Mouse (Mus musculus) lung, postnatal 0 days (tissue): ENCODE data around the gene Tbx4. TPM values are rescaled to one million over a fixed set of nuclear protein-coding genes. Genes with fewer than 3 reads are reported as not detected.

Experiments
- ATAC-seq: fragments of 200-750 bp; cut with Nextera tagmentation; 2 replicates; pipeline ENCODE4 v1.8.0; 2017; ENCODE audit warnings: moderate library complexity
- DNase-seq: peaks from one replicate; pipeline ENCODE4 v3.0.0-alpha.2; 2016; ENCODE audit warnings: low spot score
- H3K27ac ChIP-seq: fragments of 300-500 bp; sonication (generic); 2 replicates; pipeline ENCODE4 v1.5.1; 2014; ENCODE audit warnings: antibody characterized with exemption, mild to moderate bottlenecking, low read length, mixed read lengths
- H3K27me3 ChIP-seq: fragments of 300-500 bp; sonication (generic); replicated peaks from 2 replicates; pipeline ENCODE4 v1.6.1; 2014; ENCODE audit warnings: low read length, mixed read lengths; ENCODE audit not compliant: insufficient read depth
- H3K36me3 ChIP-seq: fragments of 300-500 bp; sonication (generic); 2 replicates; pipeline ENCODE4 v1.6.1; 2014; ENCODE audit warnings: low read length, mixed read lengths; ENCODE audit not compliant: insufficient read depth
- H3K4me1 ChIP-seq: fragments of 300-500 bp; sonication (generic); 2 replicates; pipeline ENCODE4 v1.6.1; 2014; ENCODE audit warnings: antibody characterized with exemption, low read depth, low read length, mixed read lengths; ENCODE audit not compliant: insufficient read depth
- H3K4me2 ChIP-seq: fragments of 300-500 bp; sonication (generic); replicated peaks from 2 replicates; pipeline ENCODE4 v1.6.1; 2014; ENCODE audit warnings: low read depth, mild to moderate bottlenecking, low read length, moderate library complexity, mixed read lengths
- H3K4me3 ChIP-seq: fragments of 300-500 bp; sonication (generic); 2 replicates; pipeline ENCODE4 v1.5.1; 2014; ENCODE audit warnings: low read depth, low read length
- H3K9ac ChIP-seq: fragments of 300-500 bp; sonication (generic); replicated peaks from 2 replicates; pipeline ENCODE4 v1.6.1; 2014; ENCODE audit warnings: low read depth, mild to moderate bottlenecking
- H3K9me3 ChIP-seq: fragments of 300-500 bp; sonication (generic); 2 replicates; pipeline ENCODE4 v1.6.1; 2016; ENCODE audit warnings: low read length, mixed read lengths
- CTCF ChIP-seq: IDR thresholded peaks from 2 replicates; pipeline ENCODE4 v1.5.1; 2016; ENCODE audit warnings: antibody characterized with exemption, mild to moderate bottlenecking
- EP300 ChIP-seq: IDR thresholded peaks from 2 replicates; pipeline ENCODE4 v1.6.1; 2016; ENCODE audit warnings: antibody characterized with exemption, mild to moderate bottlenecking, control low read depth
- WGBS: fragments of 180-500 bp; shearing (Covaris S2); extraction: QIAGEN DNeasy Blood & Tissue Kit; methylation state at CpG from one replicate; pipeline ENCODE4 v1.1.7; 2014; 5-methylcytosine and 5-hydroxymethylcytosine counted together
- polyA plus RNA-seq: library from polyadenylated mRNA; unstranded; fragments of >200 nt; fragmentation: Nextera tagmentation; extraction: Ambion mirVana; gene quantifications from 2 replicates; pipeline ENCODE4 v1.2.1, GENCODE M21; 2015

Tbx4 gene
- polyA plus RNA-seq, 1 experiment from 2014 or later: 48.5 TPM

DNA sequence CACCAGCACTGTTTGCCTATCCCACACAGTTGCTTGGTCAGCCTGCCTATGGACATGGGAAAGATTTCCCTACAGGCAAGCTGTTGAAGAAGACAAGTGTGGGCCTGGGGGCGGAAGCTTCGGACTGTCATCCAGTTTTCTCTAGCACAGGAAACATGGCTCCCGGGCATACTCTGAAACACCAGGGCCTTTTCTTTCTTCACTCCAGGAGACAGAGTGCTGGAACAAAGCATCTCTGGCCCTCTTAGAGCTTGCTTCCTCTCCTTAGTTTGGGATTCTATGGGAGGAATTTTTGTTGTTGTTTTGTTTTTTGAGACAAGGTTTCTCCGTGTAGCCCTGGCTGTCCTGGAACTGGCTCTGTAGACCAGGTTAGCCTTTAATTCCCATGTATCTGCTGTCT, 1.7 kb upstream of the Tbx4 start:
- TF ChIP-seq CTCF: no peak
- TF ChIP-seq EP300: no peak
- Histone ChIP-seq H3K27me3 (peaks cover 22% of the 10 kb centered on the region; the same call in 1 of the 2 replicates), H3K4me2 (no peak overlapping the region), H3K4me3 (no peak overlapping the region), H3K4me1 (no peaks in the 10 kb centered on the region), H3K9me3 (no peaks in the 10 kb centered on the region), H3K9ac (no peak overlapping the region), H3K27ac (no peak overlapping the region), H3K36me3 (no peaks in the 10 kb centered on the region)
- WGBS: 55% methylated on average over 4 of the region's 4 CpGs
- no peak for DNase-seq
- ATAC-seq: no peak

DNA sequence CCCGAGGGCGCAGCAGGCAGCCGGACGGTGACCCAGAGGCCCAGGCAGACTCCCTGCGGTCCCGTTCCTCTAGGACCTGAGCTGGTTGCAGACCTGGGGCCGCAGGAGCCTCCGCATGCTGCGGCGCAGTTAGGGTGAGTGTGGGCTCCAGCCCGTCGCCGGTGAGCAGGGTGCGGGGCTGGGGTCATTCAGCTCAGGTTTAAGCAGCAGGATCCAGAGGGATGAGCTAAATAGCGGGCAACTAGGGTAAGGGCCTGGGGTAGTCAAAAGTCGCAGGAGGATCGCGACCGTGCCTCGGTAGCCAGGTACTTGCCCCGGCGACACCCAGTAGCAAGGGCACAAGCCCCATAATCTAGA, 185 bp downstream of the Tbx4 start:
- H3K9me3 ChIP-seq: no peaks in the 10 kb centered on the region
- H3K36me3 ChIP-seq: no peaks in the 10 kb centered on the region
- TF ChIP-seq EP300: no peak
- peak overlapping the region; percentile 92 for H3K27ac ChIP-seq
- H3K4me2 ChIP-seq: peak overlapping the region; percentile 8
- peaks cover 28% of the 10 kb centered on the region; the same call in 1 of the 2 replicates for H3K27me3 ChIP-seq
- 6% methylated on average over 22 of the region's 22 CpGs for WGBS
- no peaks in the 10 kb centered on the region for H3K4me1 ChIP-seq
- H3K4me3 ChIP-seq: peak overlapping the region; percentile 51
- ATAC-seq (no peak), DNase-seq (no peak)
- peak overlapping the region; percentile 78 for H3K9ac ChIP-seq

DNA sequence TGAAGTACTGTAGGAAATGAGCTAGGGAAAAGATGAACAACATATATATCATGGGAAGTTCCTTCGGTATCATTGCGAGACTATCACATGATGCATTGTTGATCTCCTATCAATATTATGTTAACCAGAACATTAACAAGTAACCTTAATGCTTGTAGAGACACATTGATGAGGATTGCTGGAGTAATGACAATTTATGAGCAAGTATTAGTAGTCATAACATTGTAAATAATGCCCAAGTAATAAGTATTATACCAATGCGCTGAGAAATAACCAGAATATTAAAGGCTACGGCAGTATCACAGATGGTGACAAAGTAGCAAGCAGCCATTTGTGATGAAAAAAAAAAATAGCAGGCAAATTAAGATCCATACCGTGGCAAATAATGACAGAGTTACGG, 1.1 kb downstream of the Tbx4 start:
- peaks cover 28% of the 10 kb centered on the region; the same call in 1 of the 2 replicates for H3K27me3 ChIP-seq
- H3K36me3 ChIP-seq: no peaks in the 10 kb centered on the region
- H3K9ac ChIP-seq: peak overlapping the region; percentile 78
- no peak for DNase-seq
- no peak for ATAC-seq
- peak overlapping the region; percentile 87; the same call in 1 of the 2 replicates for H3K27ac ChIP-seq
- peak overlapping the region; percentile 59; the same call in 1 of the 2 replicates for H3K4me2 ChIP-seq
- no peaks in the 10 kb centered on the region for H3K4me1 ChIP-seq
- no peak for TF ChIP-seq CTCF
- no peak for TF ChIP-seq EP300
- H3K4me3 ChIP-seq: peak overlapping the region; percentile 51
- 23% methylated on average over 6 of the region's 6 CpGs for WGBS
- no peaks in the 10 kb centered on the region for H3K9me3 ChIP-seq

DNA sequence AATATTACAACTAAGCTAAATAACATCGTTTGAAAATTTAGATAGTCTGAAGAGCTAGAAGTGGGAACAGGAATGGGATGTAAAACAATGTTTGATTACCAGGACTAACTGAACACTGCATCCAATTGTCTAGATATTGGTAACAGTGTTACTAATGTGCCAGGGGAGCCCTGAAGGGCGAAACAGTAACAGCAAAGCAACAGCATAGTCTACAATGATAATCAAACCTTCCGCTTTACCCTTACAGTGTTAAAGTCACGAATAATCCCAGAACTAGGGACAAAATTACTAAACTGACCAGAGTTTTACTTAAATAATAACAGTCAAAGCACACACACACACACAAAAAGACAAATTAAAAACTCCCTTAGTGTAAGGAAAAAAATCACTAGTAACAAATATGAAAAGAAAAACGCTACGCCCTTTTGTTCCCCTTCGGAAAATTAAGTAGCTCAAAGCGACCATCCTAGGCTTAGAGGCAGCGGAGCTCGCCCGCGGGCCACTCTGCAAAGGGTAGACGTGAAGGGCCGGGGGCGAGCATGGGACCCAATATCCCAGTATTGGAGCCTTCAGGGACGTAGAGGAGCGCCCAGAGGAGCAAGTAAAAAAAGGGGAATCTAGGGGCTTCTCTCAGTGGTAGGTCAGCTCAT, 1.7 kb downstream of the Tbx4 start:
- peak overlapping the region; percentile 87 for H3K27ac ChIP-seq
- H3K4me3 ChIP-seq: peak overlapping the region; percentile 51

DNA sequence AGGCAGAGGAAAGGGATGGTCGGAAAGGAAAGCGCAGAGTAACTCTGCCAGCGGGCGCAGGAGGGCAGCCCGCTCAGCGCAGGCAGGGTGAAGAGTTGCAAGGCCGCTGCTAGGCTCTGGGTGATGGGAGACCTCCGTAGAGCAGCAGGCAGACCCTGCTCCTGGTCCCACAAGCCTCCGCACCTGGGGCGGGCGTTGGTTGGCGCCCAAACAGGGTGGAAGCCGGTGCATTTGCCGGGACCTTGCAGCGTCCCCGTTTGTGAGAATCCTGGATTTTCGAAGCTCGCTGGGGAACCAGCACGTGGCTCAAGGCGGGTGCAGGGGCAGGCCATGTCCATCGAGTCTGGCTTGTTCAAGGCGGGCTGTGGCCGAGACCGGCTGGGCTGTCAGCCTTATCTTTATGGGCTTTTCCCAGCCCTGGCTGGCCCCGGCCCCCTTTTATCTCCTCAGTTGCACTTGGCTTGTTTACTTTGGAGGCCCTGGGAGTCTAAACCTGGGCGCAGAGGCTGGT, 2.3 kb downstream of the Tbx4 start:
- peak overlapping the region; percentile 51 for H3K4me3 ChIP-seq
- WGBS: 6% methylated on average over 25 of the region's 26 CpGs
- H3K36me3 ChIP-seq: no peaks in the 10 kb centered on the region
- peak overlapping the region; percentile 78 for H3K9ac ChIP-seq
- H3K4me1 ChIP-seq: no peaks in the 10 kb centered on the region
- H3K27ac ChIP-seq: peak overlapping the region; percentile 87
- DNase-seq (no peak), ATAC-seq (no peak)
- H3K4me2 ChIP-seq: peak overlapping the region; percentile 59
- TF ChIP-seq EP300: no peak
- no peak for TF ChIP-seq CTCF
- H3K9me3 ChIP-seq: no peaks in the 10 kb centered on the region
- peaks cover 28% of the 10 kb centered on the region; the same call in 1 of the 2 replicates for H3K27me3 ChIP-seq

More for the DNA sequence above, 1.7 kb downstream of the Tbx4 start:
- Histone ChIP-seq H3K9me3 (no peaks in the 10 kb centered on the region), H3K4me1 (no peaks in the 10 kb centered on the region), H3K36me3 (no peaks in the 10 kb centered on the region), H3K9ac (peak overlapping the region; percentile 78), H3K4me2 (peak overlapping the region; percentile 59), H3K27me3 (peaks cover 28% of the 10 kb centered on the region; the same call in 1 of the 2 replicates)
- no peak for DNase-seq
- no peak for ATAC-seq
- no peak for TF ChIP-seq EP300
- TF ChIP-seq CTCF: no peak
- WGBS: 4% methylated on average over 17 of the region's 17 CpGs

DNA sequence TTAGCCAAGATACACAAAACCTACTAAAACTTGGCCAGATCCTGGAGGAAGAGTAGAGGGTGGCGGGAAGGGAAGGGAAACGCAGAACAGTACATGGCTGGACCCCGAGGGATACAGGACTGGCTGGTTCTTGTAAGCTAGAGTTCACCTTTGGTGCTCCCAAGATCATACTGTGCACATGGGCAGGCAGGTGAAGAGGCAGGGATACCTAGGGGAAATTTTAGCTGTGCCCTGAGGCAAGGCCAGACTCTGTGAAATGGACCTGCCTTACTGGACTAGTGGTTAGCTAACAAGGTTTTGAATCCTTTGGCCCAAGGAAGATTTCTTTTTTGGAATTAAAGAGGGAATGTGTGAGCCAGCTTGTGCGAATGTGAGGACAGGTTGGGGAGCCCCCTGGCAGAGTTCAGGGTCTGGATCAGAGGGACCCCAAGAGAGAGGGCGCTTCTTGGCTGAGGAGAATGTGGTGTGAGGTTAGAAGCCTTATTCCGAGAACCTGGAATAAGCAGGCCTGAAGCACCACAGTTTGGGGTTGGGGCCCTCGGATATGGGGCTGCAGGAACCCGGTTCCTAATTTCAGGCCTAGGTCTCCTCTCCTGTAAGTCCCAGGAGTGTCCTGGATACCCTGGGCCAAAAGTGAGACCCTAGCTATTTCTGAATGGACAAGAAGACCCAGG, 3.0 kb downstream of the Tbx4 start:
- H3K27ac ChIP-seq: peak overlapping the region; percentile 87
- ATAC-seq (no peak), DNase-seq (no peak)
- H3K27me3 ChIP-seq: peaks cover 33% of the 10 kb centered on the region
- H3K36me3 ChIP-seq: no peaks in the 10 kb centered on the region
- no peaks in the 10 kb centered on the region for H3K9me3 ChIP-seq
- TF ChIP-seq EP300 (no peak), CTCF (no peak)
- H3K9ac ChIP-seq: peak overlapping the region; percentile 78
- H3K4me2 ChIP-seq: peak overlapping the region; percentile 59
- no peaks in the 10 kb centered on the region for H3K4me1 ChIP-seq
- 46% methylated on average over 8 of the region's 8 CpGs for whole genome bisulfite sequencing
- peak overlapping the region; percentile 51 for H3K4me3 ChIP-seq
